Mouse (Mus musculus) frontal cortex, postnatal 14 days (tissue): ENCODE data around the gene Adcy10.

Experiments
- DNase-seq, 2 experiments: peaks; one replicate each; pipeline ENCODE4 v3.0.0; 2022; ENCODE audit warnings: low spot score in 2 of 2

Gene Adcy10

DNA sequence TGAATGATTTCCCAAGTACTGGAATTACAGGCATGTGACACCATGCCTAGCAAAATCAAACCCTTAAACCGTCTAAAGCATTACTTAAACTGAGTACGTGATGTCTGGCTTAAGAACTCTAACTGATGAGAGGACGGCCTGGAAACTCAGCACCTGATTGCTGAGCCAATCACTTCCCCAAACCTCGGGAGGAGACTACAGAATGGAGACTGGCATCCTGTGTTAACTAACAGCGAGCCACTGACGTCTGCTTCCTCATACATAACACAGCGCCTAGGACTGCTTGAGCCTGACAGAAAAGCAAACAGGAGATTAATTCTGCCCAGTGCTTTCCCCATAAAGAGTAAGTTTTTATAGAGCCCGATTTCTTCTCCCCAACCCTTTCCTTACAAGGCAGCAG is 119.2 kb downstream of the Adcy10 start:
- DNase-seq: no peak

DNA sequence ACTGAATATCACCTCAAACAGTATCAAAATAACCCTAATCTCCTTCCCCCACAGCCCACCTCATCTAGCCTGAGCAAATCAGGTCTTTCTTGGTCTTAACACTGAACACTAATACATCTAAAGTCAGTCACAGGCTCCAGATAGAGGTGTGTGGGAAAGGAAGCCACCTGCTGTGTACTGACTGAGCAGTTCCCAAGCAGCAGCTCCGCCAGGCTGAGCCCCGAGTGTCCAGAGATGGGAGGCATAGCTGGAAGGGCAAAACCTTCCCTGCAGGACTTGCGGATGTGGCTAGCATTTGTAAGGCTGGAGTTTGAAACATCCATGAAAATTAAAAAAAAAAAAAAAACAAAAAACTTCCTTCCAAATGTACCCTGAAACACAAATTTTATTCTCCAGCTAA is 120.1 kb downstream of the Adcy10 start:
- no peak for DNase-seq

DNA sequence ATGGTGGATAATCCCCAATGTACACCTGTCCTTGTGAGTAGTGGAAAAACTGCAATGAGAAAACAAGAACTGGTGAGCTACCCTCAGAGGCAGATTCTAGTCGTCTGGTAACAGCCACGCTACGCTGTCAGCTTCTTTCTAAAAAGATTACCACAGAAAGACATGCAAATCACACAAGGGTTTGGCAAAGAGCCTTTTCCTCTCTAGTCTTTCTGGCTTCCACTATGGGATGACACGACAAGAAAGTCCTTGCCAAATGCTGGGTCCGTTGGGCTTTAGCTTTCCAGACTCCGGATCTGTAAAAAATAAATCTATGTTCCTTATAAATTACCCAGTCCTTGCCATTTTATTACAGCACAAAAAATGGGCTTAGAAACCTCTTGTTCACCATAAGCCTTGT is 120.8 kb downstream of the Adcy10 start:
- no peak for DNase-seq

DNA sequence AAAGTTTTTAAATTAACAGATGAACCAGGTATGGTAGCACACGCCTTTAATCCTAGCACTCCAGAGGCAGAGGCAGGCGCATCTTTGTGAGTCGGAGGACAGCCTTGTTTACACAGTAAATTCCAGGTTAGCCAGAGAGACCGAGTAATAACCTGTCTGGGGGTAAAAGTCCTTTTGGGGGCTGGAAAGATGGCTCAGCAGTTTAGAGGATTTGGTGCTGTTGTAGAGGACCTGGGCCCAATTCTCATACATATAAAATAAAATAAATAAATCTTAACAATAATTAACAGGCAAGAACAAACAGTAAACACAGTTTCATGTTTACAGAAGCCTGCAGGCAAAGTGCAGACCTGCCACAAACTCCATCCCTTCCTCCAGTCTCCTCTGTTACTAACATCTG is 123.9 kb downstream of the Adcy10 start:
- no peak for DNase-seq

DNA sequence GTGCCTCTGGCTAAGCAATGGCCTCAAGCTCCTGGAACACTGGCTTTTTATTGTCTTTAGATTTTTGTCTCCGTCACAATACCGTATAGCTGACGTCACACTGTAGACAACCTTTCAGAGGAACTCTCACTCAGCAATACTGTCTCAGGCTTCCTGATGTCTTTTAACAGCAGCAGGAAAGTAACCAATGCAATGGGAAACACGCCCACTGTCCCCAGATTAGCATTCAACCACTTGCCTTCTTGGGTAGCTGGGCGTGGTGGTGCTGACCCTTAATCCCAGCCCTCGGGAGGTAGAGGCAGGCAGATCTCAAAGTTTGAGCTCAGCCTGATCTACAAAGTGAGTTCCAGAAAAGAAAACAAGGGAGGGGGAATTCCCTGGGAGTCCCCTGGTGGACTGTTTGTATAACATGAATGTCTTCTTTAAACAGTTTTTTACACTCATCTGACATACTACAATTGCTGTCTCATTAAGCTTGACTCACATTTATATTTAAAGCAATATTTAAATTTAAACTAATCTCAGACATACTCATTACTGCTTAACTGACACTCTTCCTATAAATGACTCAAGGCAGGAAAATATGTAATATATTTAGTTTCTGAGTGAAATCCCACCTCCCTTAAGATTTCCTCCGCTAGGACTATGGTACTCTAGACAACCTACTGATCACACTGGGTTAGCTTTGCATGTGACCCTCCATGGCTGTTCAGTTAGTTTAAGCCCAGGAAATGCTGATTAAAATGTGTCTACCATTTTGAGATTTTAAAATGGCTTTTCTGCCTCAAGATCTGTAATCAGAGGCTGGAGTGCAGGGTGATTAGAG is 124.7 kb downstream of the Adcy10 start:
- DNase-seq: no peak

GRCm38 (mm10) chr1:165610321-165610999 is 125.5 kb downstream of the Adcy10 start:
- no peak for DNase-seq

- no peak for DNase-seq
Observed at GRCm38 (mm10) chr1:165612714-165613113, 127.7 kb downstream of the Adcy10 start.

- no peak for DNase-seq
Observed at GRCm38 (mm10) chr1:165613926-165614325, 128.9 kb downstream of the Adcy10 start.

DNA sequence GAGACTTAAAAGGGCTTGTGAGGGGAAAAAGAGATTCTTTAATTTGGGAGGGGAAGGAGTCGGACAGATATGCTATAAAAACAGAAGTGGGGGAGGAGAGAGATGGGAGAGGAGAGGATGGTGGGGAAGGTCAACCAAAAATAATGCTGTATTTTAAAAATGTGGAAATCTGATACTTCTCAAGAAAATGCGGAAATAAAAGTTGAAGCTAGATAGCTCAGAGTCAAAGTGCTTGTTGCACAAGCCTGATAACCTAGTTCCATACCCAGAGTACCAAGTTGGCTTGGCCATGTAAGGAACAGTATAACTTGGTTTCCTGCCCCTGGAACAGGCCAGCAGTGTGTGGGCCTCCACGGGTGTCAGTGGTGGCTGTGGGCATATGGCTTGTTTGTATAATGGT is 129.8 kb downstream of the Adcy10 start:
- DNase-seq: no peak

DNA sequence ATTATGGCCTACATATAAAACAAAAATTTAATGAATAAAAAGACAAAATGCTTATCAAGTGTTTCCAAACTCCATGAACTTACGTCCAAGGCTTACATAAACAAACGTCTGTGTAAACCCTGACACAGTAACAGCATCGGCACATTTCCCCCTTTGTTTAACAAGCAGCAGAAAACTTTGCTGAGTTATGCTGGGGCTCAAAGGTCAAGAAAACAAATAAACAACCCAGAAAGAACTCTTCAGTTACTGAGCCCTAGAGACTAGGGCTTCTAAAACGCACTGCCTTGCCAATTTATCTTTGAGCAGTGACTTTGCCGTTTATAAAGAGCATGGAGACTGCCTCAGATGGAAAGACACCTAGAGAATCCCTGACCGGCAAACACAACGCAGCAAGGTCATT is 131.7 kb downstream of the Adcy10 start:
- no peak for DNase-seq

DNA sequence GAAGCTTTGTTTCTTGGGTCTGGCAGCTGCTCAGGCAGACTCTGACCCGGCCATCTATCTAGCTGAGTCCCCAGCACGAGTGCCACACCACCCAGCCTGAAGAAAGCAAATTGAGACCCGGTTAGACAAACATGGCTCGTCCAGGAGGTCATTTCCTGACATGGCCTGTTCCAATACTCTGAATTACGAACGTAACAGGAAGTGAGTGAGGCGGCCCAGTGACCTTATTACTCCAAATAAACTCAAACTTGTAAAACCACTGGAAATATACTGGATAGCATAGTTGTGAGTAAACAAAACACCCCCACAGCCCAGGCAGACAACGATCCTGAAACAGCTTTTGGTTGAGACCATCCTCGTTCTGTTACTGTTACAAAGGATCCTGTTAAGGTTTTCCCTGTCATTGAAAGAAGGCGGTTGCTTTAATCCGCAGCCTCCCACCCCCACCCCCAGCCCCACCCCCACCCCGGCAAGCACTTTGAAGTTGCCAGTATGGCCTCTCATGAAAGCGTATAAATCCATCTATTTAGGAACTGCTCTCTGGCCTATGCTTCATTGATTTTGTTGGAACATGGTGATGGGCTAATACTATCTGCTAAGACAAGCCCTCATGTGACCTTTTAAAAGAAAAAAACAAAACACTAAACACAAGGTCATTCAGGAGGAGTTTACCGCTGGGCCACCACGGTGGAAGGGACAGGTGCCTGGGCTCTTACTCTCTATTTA is 132.3 kb downstream of the Adcy10 start:
- no peak for DNase-seq

DNA sequence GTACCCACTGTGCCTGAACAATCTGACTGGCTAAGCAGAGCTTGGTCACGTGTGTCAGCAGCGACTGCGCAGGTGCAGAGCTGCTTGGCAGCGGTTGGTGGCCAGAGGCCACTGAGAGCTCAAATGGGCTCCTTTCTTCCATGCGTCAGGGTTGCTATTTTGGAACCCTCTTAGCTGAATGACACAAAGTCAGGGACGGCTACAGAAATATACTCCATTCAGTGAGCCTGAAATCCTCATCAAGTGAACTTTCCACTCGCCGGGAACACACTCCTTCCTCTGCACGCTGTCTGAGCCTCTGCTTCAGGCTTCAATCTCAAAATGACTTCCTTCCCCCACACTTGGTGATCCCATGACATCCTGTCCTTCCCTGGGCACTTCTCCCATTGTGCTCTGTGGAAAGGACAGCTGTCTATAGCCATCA is 133.2 kb downstream of the Adcy10 start:
- DNase-seq: no peak

GRCm38 (mm10) chr1:165625058-165625457 is 140.1 kb downstream of the Adcy10 start:
- no peak for DNase-seq

DNA sequence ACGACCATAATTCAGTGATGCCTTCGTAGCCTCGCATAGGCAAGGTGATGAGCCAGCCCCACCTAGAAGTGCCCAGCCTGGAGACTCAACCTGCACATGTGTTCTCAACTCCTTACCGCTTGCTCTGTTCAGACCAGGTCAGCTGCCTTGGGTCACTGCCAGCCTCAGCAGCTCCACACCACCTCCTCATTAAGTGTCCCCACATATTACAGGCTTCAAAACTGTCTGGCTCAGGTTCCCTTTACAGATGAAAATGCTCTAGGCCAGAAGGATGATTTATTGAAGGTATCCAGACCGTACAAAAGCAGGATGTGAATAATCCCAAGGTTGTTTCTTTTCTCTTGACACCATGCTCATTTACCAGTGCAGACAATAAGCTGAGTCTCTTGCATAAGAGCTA is 140.9 kb downstream of the Adcy10 start:
- DNase-seq: no peak
